Mouse (Mus musculus) midbrain, embryonic 15.5 days (tissue): ENCODE results near the gene Wapl. TPM values are rescaled to one million over a fixed set of nuclear protein-coding genes. Genes with fewer than 3 reads are reported as not detected.

ENCODE experiments used
- ATAC-seq: fragments of 200-750 bp; cut with Nextera tagmentation; replicated peaks from 2 replicates; pipeline ENCODE4 v1.8.0; 2017; ENCODE audit warnings: moderate TSS enrichment
- H3K27ac ChIP-seq: fragments of 300-500 bp; sonication (generic); 2 replicates; pipeline ENCODE4 v1.5.1; 2015; ENCODE audit warnings: mild to moderate bottlenecking, inconsistent platforms
- H3K27me3 ChIP-seq: fragments of 300-500 bp; sonication (generic); replicated peaks from 2 replicates; pipeline ENCODE4 v1.6.1; 2015; ENCODE audit warnings: inconsistent platforms
- H3K36me3 ChIP-seq: fragments of 300-500 bp; sonication (generic); replicated peaks from 2 replicates; pipeline ENCODE4 v1.6.1; 2015; ENCODE audit warnings: inconsistent platforms
- H3K4me1 ChIP-seq: fragments of 300-500 bp; sonication (generic); 2 replicates; pipeline ENCODE4 v1.6.1; 2015; ENCODE audit warnings: inconsistent platforms
- H3K4me2 ChIP-seq: fragments of 300-500 bp; sonication (generic); 2 replicates; pipeline ENCODE4 v1.6.1; 2015; ENCODE audit warnings: inconsistent platforms, mild to moderate bottlenecking, moderate library complexity
- H3K4me3 ChIP-seq: fragments of 300-500 bp; sonication (generic); 2 replicates; pipeline ENCODE4 v1.5.1; 2015; ENCODE audit warnings: mild to moderate bottlenecking, inconsistent platforms
- H3K9ac ChIP-seq: fragments of 300-500 bp; sonication (generic); 2 replicates; pipeline ENCODE4 v1.6.1; 2015; ENCODE audit warnings: mild to moderate bottlenecking, inconsistent platforms
- H3K9me3 ChIP-seq: fragments of 300-500 bp; sonication (generic); 2 replicates; pipeline ENCODE4 v1.6.1; 2016; ENCODE audit warnings: inconsistent platforms
- WGBS: fragments of 180-500 bp; shearing (Covaris S2); methylation state at CpG from one replicate; pipeline ENCODE4 v1.1.7; 2015; ENCODE audit warnings: mixed read lengths; 5-methylcytosine and 5-hydroxymethylcytosine counted together
- polyA plus RNA-seq: library from polyadenylated mRNA; unstranded; fragments of >200 nt; fragmentation: Nextera tagmentation; extraction: Ambion mirVana; gene quantifications from 2 replicates; pipeline ENCODE4 v1.2.1, GENCODE M21; 2015

The Wapl gene
- polyA plus RNA-seq, 1 experiment from 2014 or later: 13.6 TPM

- Histone ChIP-seq H3K9me3 (no peaks in the 10 kb centered on the region), H3K9ac (no peak overlapping the region), H3K4me1 (no peaks in the 10 kb centered on the region), H3K27ac (no peak overlapping the region), H3K4me2 (no peak overlapping the region), H3K27me3 (no peaks in the 10 kb centered on the region), H3K4me3 (no peak overlapping the region), H3K36me3 (no peaks in the 10 kb centered on the region; the same call in 1 of the 2 replicates)
- no peak for ATAC-seq
- WGBS: 58% methylated on average over 3 of the region's 3 CpGs
Observed at GRCm38 (mm10) chr14:34712857-34713256, 39.1 kb downstream of the Wapl start.

GRCm38 (mm10) chr14:34718150-34718549 lies 44.4 kb downstream of the Wapl start:
- Histone ChIP-seq H3K4me3 (no peak overlapping the region), H3K4me2 (no peak overlapping the region), H3K9ac (no peak overlapping the region), H3K36me3 (no peaks in the 10 kb centered on the region; the same call in 1 of the 2 replicates), H3K27ac (no peak overlapping the region), H3K27me3 (no peaks in the 10 kb centered on the region), H3K4me1 (no peaks in the 10 kb centered on the region), H3K9me3 (no peaks in the 10 kb centered on the region)
- no peak for ATAC-seq
- 94% methylated on average over 3 of the region's 3 CpGs for WGBS

- Histone ChIP-seq H3K9ac (no peak overlapping the region), H3K27ac (no peak overlapping the region), H3K9me3 (no peaks in the 10 kb centered on the region), H3K36me3 (0 out of 2 replicates have a peak, but pooled peaks cover 10% of the 10 kb centered on the region), H3K4me2 (no peak overlapping the region), H3K4me1 (no peaks in the 10 kb centered on the region), H3K4me3 (no peak overlapping the region), H3K27me3 (no peaks in the 10 kb centered on the region)
- WGBS: 96% methylated on average over 2 of the region's 2 CpGs
- ATAC-seq: no peak
Observed at GRCm38 (mm10) chr14:34727709-34728108, 54.0 kb downstream of the Wapl start.

GRCm38 (mm10) chr14:34735405-34735804 lies 61.7 kb downstream of the Wapl start:
- no peak overlapping the region for H3K4me3 ChIP-seq
- no peak overlapping the region for H3K27ac ChIP-seq
- no peaks in the 10 kb centered on the region for H3K4me1 ChIP-seq
- no peaks in the 10 kb centered on the region for H3K9me3 ChIP-seq
- 95% methylated on average over 5 of the region's 5 CpGs for WGBS
- no peak for ATAC-seq
- no peak overlapping the region for H3K9ac ChIP-seq
- H3K27me3 ChIP-seq: no peaks in the 10 kb centered on the region
- no peak overlapping the region for H3K4me2 ChIP-seq
- H3K36me3 ChIP-seq: peaks cover 13% of the 10 kb centered on the region; the same call in 1 of the 2 replicates

- Histone ChIP-seq H3K4me2 (no peak overlapping the region), H3K4me1 (no peaks in the 10 kb centered on the region), H3K27ac (no peak overlapping the region), H3K9ac (no peak overlapping the region), H3K9me3 (no peaks in the 10 kb centered on the region), H3K4me3 (no peak overlapping the region), H3K27me3 (no peaks in the 10 kb centered on the region), H3K36me3 (0 out of 2 replicates have a peak, but pooled peaks cover 8% of the 10 kb centered on the region)
- no peak for ATAC-seq
- WGBS: 93% methylated on average over 1 of the region's 1 CpGs
Observed at GRCm38 (mm10) chr14:34745401-34745800, 71.7 kb downstream of the Wapl start.

GRCm38 (mm10) chr14:34755731-34756130 lies 82.0 kb downstream of the Wapl start:
- 87% methylated on average over 3 of the region's 3 CpGs for WGBS
- H3K27me3 ChIP-seq: no peaks in the 10 kb centered on the region
- ATAC-seq: no peak
- H3K9me3 ChIP-seq: no peaks in the 10 kb centered on the region
- no peak overlapping the region for H3K27ac ChIP-seq
- no peaks in the 10 kb centered on the region for H3K36me3 ChIP-seq
- H3K4me1 ChIP-seq: no peaks in the 10 kb centered on the region
- no peak overlapping the region for H3K4me2 ChIP-seq
- H3K4me3 ChIP-seq: no peak overlapping the region
- no peak overlapping the region for H3K9ac ChIP-seq

GRCm38 (mm10) chr14:34759938-34760337 lies 86.2 kb downstream of the Wapl start:
- no peak overlapping the region for H3K4me2 ChIP-seq
- H3K27ac ChIP-seq: no peak overlapping the region
- 82% methylated on average over 2 of the region's 2 CpGs for WGBS
- no peaks in the 10 kb centered on the region for H3K9me3 ChIP-seq
- H3K27me3 ChIP-seq: no peaks in the 10 kb centered on the region
- no peaks in the 10 kb centered on the region for H3K36me3 ChIP-seq
- no peak overlapping the region for H3K4me3 ChIP-seq
- H3K9ac ChIP-seq: no peak overlapping the region
- no peak for ATAC-seq
- no peaks in the 10 kb centered on the region for H3K4me1 ChIP-seq

- H3K27ac ChIP-seq: no peak overlapping the region
- H3K36me3 ChIP-seq: no peaks in the 10 kb centered on the region
- no peaks in the 10 kb centered on the region for H3K4me1 ChIP-seq
- no peak overlapping the region for H3K4me2 ChIP-seq
- no peak overlapping the region for H3K9ac ChIP-seq
- H3K9me3 ChIP-seq: no peaks in the 10 kb centered on the region
- ATAC-seq: no peak
- no peaks in the 10 kb centered on the region for H3K27me3 ChIP-seq
- H3K4me3 ChIP-seq: no peak overlapping the region
- 94% methylated on average over 9 of the region's 9 CpGs for WGBS
Observed at GRCm38 (mm10) chr14:34761082-34761959, 87.6 kb downstream of the Wapl start.

GRCm38 (mm10) chr14:34762682-34763081 lies 89.0 kb downstream of the Wapl start:
- H3K9ac ChIP-seq: no peak overlapping the region
- H3K9me3 ChIP-seq: no peaks in the 10 kb centered on the region
- no peaks in the 10 kb centered on the region for H3K4me1 ChIP-seq
- no peak overlapping the region for H3K27ac ChIP-seq
- H3K36me3 ChIP-seq: no peaks in the 10 kb centered on the region
- no peaks in the 10 kb centered on the region for H3K27me3 ChIP-seq
- H3K4me3 ChIP-seq: no peak overlapping the region
- H3K4me2 ChIP-seq: no peak overlapping the region
- WGBS: 51% methylated on average over 10 of the region's 10 CpGs
- no peak for ATAC-seq

GRCm38 (mm10) chr14:34763771-34764539 lies 90.2 kb downstream of the Wapl start:
- Histone ChIP-seq H3K4me1 (peaks cover 2% of the 10 kb centered on the region), H3K27me3 (no peaks in the 10 kb centered on the region), H3K9ac (no peak overlapping the region), H3K27ac (no peak overlapping the region), H3K4me3 (no peak overlapping the region), H3K4me2 (no peak overlapping the region), H3K36me3 (no peaks in the 10 kb centered on the region), H3K9me3 (no peaks in the 10 kb centered on the region)
- WGBS: 67% methylated on average over 10 of the region's 10 CpGs
- no peak for ATAC-seq

- Histone ChIP-seq H3K9me3 (no peaks in the 10 kb centered on the region), H3K4me1 (peaks cover 11% of the 10 kb centered on the region), H3K9ac (no peak overlapping the region), H3K27ac (no peak overlapping the region), H3K4me3 (no peak overlapping the region), H3K4me2 (no peak overlapping the region), H3K36me3 (no peaks in the 10 kb centered on the region), H3K27me3 (no peaks in the 10 kb centered on the region)
- ATAC-seq: no peak
- 84% methylated on average over 9 of the region's 9 CpGs for WGBS
Observed at GRCm38 (mm10) chr14:34764908-34765307, 91.2 kb downstream of the Wapl start.

- H3K4me3 ChIP-seq: no peak overlapping the region
- H3K4me1 ChIP-seq: peaks cover 11% of the 10 kb centered on the region
- no peaks in the 10 kb centered on the region for H3K9me3 ChIP-seq
- H3K27me3 ChIP-seq: no peaks in the 10 kb centered on the region
- no peak overlapping the region for H3K4me2 ChIP-seq
- H3K36me3 ChIP-seq: no peaks in the 10 kb centered on the region
- ATAC-seq: no peak
- no peak overlapping the region for H3K27ac ChIP-seq
- H3K9ac ChIP-seq: no peak overlapping the region
- 88% methylated on average over 7 of the region's 7 CpGs for WGBS
Observed at GRCm38 (mm10) chr14:34765380-34765779, 91.7 kb downstream of the Wapl start.
